Mouse (Mus musculus): ENCODE results near the gene Lrch1. TPM values are rescaled to one million over a fixed set of nuclear protein-coding genes. Genes with fewer than 3 reads are reported as not detected.
A peak's percentile ranks its signal among the peaks of the same experiment; 100 is the strongest.

Lrch1 gene
- polyA plus RNA-seq, 1 experiment from 2014 or later, result 20.8 TPM

DNA sequence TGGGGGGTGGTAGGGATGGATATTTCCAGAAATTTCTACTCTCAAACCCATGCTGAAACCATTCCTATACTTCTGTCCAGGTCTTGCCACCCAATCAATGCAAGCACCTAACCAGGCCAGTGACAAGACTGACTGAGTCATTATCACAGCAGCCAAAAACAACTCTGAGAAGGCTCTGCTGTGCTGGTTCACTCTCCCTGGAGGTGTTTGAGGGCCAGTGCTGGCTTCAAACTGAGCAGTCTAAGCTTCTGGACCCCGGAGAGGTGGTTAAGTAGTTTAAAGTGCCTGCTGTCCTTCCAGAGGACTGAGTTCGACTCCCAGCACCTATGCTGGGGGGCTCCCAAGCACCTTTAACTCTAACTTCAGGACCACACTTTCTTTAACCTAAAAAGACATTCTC, 107.3 kb downstream of the Lrch1 start:
- Histone ChIP-seq H3K9ac (no peak overlapping the region), H3K9me3 (replicated peaks) (no peaks in the 10 kb centered on the region), H3K4me3 (replicated peaks) (no peak overlapping the region), H3K27me3 (no peaks in the 10 kb centered on the region), H3K4me1 (peaks cover 16% of the 10 kb centered on the region), H3K36me3 (no peaks in the 10 kb centered on the region), H3K27ac (peak overlapping the region; percentile 22; the same call in 1 of the 2 replicates), H3K4me2 (no peak overlapping the region)
- ATAC-seq (replicated peaks; ENCODE audit: low FRiP score), result no peak
- 75% methylated on average over 2 of the region's 2 CpGs for WGBS

DNA sequence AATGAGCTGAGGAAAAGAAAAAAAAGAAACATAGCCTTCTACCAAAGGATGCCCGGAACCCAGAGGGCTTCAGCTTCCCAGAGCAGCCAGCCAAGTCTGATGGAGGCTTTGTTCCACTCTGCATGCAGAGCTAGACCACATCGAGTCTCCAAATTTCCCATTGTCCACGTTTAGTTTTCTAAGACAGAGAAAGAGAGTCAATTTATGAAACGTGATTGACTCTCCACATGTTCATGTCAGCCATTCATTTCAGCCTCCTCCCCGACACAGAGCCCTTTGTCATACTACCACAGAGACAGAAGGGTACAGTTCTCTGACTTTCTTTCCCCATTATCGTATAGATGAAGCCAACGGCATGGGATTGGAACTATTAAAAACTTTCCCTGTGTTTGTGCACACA, 108.9 kb downstream of the Lrch1 start:
- Histone ChIP-seq H3K4me3 (replicated peaks) (no peak overlapping the region), H3K27me3 (no peaks in the 10 kb centered on the region), H3K4me1 (peaks cover 18% of the 10 kb centered on the region), H3K9ac (no peak overlapping the region), H3K36me3 (peaks cover 2% of the 10 kb centered on the region; the same call in 1 of the 2 replicates), H3K27ac (no peak overlapping the region), H3K4me2 (no peak overlapping the region), H3K9me3 (replicated peaks) (no peaks in the 10 kb centered on the region)
- WGBS, result 90% methylated on average over 7 of the region's 7 CpGs
- no peak for ATAC-seq (replicated peaks; ENCODE audit: low FRiP score)

DNA sequence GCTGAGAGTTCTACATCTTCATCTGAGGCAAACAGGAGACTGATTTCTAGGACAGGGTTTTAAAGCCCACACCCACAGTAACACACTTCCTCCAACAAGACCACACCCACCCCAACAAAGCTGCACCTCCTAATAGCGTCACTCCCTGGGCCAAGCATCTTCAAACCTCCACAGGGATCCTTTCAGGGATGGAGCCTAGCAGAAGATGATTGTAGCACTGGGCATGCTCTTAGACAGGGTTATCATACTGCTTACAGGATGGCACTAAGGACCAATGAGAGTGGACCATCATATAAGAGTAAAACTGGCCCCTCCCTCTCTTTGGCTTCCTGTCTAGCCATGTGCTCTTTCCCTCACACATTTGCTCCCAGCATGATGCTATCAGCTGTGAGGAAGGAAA, 112.7 kb downstream of the Lrch1 start:
- Histone ChIP-seq H3K9me3 (replicated peaks) (no peaks in the 10 kb centered on the region), H3K4me2 (no peak overlapping the region), H3K4me1 (peaks cover 34% of the 10 kb centered on the region), H3K9ac (no peak overlapping the region), H3K27ac (no peak overlapping the region), H3K4me3 (replicated peaks) (no peak overlapping the region), H3K36me3 (peaks cover 2% of the 10 kb centered on the region; the same call in 1 of the 2 replicates), H3K27me3 (no peaks in the 10 kb centered on the region)
- WGBS, result 68% methylated on average over 1 of the region's 1 CpGs
- ATAC-seq (replicated peaks; ENCODE audit: low FRiP score), result no peak

DNA sequence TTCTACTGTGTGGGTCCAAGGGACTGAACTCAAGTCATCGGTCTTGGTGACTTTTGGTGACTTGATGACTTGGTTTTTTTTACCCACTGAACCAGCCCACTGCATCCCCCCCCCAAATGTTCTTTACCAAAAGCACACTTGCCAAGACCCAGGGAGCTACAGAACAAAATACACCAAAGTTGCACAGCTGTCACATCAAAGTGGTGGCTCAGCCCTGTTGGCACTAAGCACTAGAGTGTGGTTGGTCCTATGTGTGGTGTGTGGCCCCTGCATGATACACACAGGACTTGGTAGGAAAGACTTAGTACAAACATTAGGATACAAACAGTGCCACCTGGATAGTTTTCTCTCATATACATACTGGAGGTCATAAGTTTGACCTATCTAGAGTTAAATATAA, 113.5 kb downstream of the Lrch1 start:
- H3K36me3 ChIP-seq, result peaks cover 2% of the 10 kb centered on the region; the same call in 1 of the 2 replicates
- H3K9me3 ChIP-seq (replicated peaks), result no peaks in the 10 kb centered on the region
- H3K27ac ChIP-seq, result no peak overlapping the region
- ATAC-seq (replicated peaks; ENCODE audit: low FRiP score), result no peak
- no peak overlapping the region for H3K4me3 ChIP-seq (replicated peaks)
- 93% methylated on average over 1 of the region's 1 CpGs for WGBS
- peaks cover 34% of the 10 kb centered on the region for H3K4me1 ChIP-seq
- H3K27me3 ChIP-seq, result no peaks in the 10 kb centered on the region
- no peak overlapping the region for H3K9ac ChIP-seq
- H3K4me2 ChIP-seq, result no peak overlapping the region

DNA sequence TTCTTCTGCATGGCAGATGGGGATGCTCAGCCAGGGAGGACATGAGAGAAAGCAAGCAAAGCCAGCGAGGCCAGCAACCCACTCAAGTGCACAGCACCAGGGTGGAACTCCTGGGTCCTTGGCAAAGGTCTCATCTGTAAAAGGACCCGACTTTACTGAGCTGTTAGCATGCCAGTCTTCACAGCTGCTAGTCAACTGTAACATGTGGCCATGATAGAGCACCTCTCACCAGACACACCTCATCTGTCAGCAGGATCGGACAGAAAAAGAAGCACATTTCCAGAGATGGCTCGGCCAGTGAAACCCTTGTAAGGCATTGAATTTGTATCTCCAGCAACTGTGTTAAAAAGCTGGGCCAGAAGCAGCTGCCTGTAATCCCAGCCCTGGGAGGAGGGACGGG, 116.0 kb downstream of the Lrch1 start:
- ATAC-seq (replicated peaks; ENCODE audit: low FRiP score), result peak; percentile 59; the same call in 1 of the 2 replicates
- peaks cover 34% of the 10 kb centered on the region for H3K4me1 ChIP-seq
- no peak overlapping the region for H3K4me2 ChIP-seq
- no peak overlapping the region for H3K9ac ChIP-seq
- H3K27me3 ChIP-seq, result no peaks in the 10 kb centered on the region
- 49% methylated on average over 5 of the region's 5 CpGs for WGBS
- peak overlapping the region; percentile 54 for H3K27ac ChIP-seq
- H3K9me3 ChIP-seq (replicated peaks), result no peaks in the 10 kb centered on the region
- no peak overlapping the region for H3K4me3 ChIP-seq (replicated peaks)
- peaks cover 2% of the 10 kb centered on the region; the same call in 1 of the 2 replicates for H3K36me3 ChIP-seq

DNA sequence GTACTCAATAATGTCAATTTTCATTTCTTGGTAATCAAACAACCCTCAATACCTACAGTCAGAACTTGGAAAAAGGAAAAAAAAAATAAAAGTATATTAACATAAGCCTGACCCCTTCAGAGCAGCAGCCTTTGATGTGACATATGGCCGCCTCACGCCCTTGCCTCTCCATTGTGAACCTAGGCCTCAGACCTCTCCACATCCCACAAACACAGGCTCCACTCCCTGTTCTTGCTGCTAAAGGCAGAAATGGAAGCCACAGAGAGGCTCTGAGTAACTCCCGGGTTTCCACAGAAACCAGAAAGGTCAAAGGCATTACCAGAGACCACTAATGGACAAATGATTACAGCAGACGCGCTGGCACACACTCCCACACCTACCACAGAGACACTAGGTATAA, 116.6 kb downstream of the Lrch1 start:
- Histone ChIP-seq H3K27ac (peak overlapping the region; percentile 54), H3K4me3 (replicated peaks) (no peak overlapping the region), H3K9ac (no peak overlapping the region), H3K4me1 (peaks cover 34% of the 10 kb centered on the region), H3K36me3 (peaks cover 2% of the 10 kb centered on the region; the same call in 1 of the 2 replicates), H3K4me2 (no peak overlapping the region), H3K9me3 (replicated peaks) (no peaks in the 10 kb centered on the region), H3K27me3 (no peaks in the 10 kb centered on the region)
- WGBS, result 36% methylated on average over 5 of the region's 5 CpGs
- no peak; the same call in 1 of the 2 replicates for ATAC-seq (replicated peaks; ENCODE audit: low FRiP score)

DNA sequence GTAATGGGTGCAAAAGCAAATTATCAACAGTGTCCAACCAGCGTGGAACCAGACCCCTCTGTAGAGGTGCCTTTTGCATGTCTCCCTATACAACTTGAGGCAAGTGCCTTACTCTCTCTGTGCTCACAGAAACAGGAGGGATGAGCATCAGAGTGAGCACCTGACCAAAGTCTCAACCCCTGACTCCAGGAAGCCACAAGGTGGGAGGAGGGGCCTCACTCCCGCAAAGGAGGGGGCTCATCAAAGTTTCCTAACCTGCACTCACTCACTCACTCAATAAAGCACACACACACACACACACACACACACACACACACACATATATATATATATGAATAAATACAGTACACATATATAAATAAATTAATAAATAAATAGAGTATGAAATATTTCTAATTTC, 117.1 kb downstream of the Lrch1 start:
- WGBS, result 71% methylated on average over 2 of the region's 2 CpGs

DNA sequence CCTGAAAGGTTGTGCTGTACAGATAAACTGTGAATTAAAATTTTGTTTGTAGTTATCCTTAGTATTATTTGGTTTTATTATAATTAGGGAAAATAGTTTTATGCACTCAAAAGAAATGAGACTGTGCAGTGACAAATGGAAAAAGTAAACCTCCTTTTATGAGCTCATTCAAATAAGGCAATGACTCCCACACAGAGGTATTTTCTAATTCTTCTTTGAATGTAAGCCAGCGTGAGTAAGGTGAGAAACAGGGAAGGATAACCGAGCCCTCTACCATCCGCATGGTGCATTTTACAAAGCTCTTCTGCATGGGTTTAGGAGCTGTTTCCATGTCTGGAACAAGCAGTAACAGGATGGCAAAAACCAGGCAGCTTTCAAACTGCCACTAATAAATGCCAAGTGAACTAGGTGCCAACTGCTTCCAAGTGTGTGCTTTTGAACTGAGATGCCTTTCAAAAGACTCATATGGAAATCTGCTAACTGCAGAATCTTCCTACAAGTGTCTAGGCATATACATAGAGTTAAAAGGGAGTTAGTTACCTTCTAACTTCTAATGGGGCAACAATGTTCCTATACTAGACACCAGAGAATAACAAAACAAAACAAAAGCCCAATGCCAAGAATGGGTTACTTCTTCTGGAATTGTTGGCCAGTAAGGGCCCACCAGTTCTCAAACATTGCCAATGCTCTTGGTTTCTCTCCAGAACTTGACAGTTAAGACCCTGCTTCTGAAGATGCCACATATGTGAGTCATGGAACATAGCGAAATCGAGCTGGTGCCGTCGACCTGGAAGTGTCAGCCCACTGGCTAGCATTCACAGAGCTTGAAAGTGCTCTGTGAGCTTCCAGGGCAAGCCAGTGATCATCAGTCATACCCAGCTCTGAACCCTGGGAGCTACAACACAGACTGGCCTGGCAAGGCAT, 124.7 kb downstream of the Lrch1 start:
- no peak overlapping the region for H3K27ac ChIP-seq
- H3K4me2 ChIP-seq, result no peak overlapping the region
- H3K9me3 ChIP-seq (replicated peaks), result no peaks in the 10 kb centered on the region; the same call in 1 of the 2 replicates
- peaks cover 16% of the 10 kb centered on the region for H3K4me1 ChIP-seq
- H3K36me3 ChIP-seq, result peaks cover 25% of the 10 kb centered on the region
- no peaks in the 10 kb centered on the region for H3K27me3 ChIP-seq
- H3K9ac ChIP-seq, result no peak overlapping the region
- WGBS, result 80% methylated on average over 7 of the region's 7 CpGs
- no peak for ATAC-seq (replicated peaks; ENCODE audit: low FRiP score)
- no peak overlapping the region for H3K4me3 ChIP-seq (replicated peaks)

More for the DNA sequence above, 117.1 kb downstream of the Lrch1 start:
- no peak for ATAC-seq (replicated peaks; ENCODE audit: low FRiP score)
- Histone ChIP-seq H3K9me3 (replicated peaks) (no peaks in the 10 kb centered on the region), H3K4me2 (no peak overlapping the region), H3K9ac (no peak overlapping the region), H3K27me3 (no peaks in the 10 kb centered on the region), H3K27ac (no peak overlapping the region), H3K4me1 (peaks cover 33% of the 10 kb centered on the region), H3K36me3 (peaks cover 4% of the 10 kb centered on the region), H3K4me3 (replicated peaks) (no peak overlapping the region)

DNA sequence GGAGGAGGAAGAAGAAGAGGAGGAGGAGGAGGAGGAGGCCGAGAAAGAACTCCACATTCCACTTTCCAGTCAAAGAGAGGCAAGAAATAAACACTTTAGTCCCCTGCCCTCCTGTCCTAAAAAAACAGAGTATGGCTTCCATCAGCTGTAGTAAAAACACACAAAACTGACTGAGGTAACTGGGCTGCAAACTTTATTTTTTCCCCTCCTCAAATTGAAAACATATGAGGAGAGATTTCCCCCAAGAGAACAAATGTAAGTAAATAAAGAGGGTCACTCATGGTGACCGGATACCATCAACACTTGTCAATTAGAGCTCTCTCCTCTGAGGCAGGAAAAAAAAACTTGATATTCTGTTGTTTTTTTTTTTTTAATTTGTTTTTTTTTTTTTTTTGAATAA, 125.6 kb downstream of the Lrch1 start:
- Histone ChIP-seq H3K4me2 (no peak overlapping the region), H3K9ac (no peak overlapping the region), H3K4me1 (peaks cover 16% of the 10 kb centered on the region), H3K4me3 (replicated peaks) (no peak overlapping the region), H3K27me3 (no peaks in the 10 kb centered on the region), H3K9me3 (replicated peaks) (no peaks in the 10 kb centered on the region; the same call in 1 of the 2 replicates), H3K36me3 (peaks cover 27% of the 10 kb centered on the region), H3K27ac (no peak overlapping the region)
- WGBS, result 29% methylated on average over 2 of the region's 2 CpGs
- no peak for ATAC-seq (replicated peaks; ENCODE audit: low FRiP score)

DNA sequence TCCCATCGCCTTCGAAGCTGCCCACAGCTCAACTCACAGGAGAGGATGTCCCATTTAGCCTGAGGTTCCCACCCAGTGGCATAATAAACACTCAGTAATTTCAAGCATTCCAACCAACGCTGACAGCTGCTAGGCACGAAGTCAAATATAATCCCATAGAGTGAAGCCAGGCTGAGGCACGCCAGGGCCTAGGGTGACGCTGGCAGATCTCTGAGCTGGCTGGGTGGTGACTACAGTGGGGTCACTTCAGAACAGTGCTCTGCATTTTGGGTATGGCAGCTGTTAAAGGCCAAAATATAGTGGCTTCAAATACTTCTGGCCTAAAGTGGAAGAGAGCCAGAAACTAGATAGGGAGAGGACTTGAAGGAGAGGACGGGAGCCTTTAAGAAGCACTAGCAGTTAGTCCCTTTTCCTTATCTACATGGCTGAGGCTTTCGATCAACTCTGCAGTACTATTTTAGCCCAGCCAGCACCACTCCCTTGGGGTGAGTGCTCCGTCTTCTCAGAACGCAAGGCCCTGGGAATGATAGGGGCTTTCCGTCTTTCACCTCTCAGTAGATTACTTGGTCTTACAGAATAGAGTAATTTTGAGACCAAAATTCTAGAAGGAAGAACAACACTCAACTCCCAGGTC, 127.4 kb downstream of the Lrch1 start:
- H3K27me3 ChIP-seq, result no peaks in the 10 kb centered on the region
- no peak overlapping the region for H3K4me2 ChIP-seq
- H3K27ac ChIP-seq, result no peak overlapping the region
- no peak for ATAC-seq (replicated peaks; ENCODE audit: low FRiP score)
- peaks cover 16% of the 10 kb centered on the region for H3K4me1 ChIP-seq
- no peak overlapping the region for H3K4me3 ChIP-seq (replicated peaks)
- no peak overlapping the region for H3K9ac ChIP-seq
- no peaks in the 10 kb centered on the region; the same call in 1 of the 2 replicates for H3K9me3 ChIP-seq (replicated peaks)
- H3K36me3 ChIP-seq, result peaks cover 35% of the 10 kb centered on the region
- WGBS, result 79% methylated on average over 11 of the region's 11 CpGs

DNA sequence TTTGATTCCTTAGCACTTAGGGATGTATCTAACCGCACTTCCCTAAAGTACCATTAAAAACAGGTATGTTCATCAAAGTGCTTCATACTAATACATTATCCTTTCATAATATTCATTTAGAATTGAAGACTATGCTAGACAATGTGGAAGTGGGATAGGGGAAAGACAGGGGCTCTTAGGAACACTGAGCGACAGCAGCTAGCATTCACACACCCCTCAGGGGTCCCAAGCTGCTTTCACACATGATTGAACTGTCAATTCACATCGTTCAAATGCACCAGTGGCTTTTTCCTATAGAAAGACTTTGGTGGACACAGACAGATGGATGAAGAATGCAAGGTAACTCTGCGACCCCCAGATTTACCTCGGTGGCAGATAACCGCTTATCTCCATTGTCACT, 131.0 kb downstream of the Lrch1 start:
- Histone ChIP-seq H3K4me2 (no peak overlapping the region), H3K4me1 (peaks cover 28% of the 10 kb centered on the region)
- 84% methylated on average over 6 of the region's 6 CpGs for WGBS

More for the DNA sequence above, 131.0 kb downstream of the Lrch1 start:
- H3K4me3 ChIP-seq (replicated peaks), result no peak overlapping the region
- no peak overlapping the region for H3K9ac ChIP-seq
- peaks cover 46% of the 10 kb centered on the region for H3K36me3 ChIP-seq
- H3K27ac ChIP-seq, result no peak overlapping the region
- H3K27me3 ChIP-seq, result no peaks in the 10 kb centered on the region
- ATAC-seq (replicated peaks; ENCODE audit: low FRiP score), result no peak
- H3K9me3 ChIP-seq (replicated peaks), result no peaks in the 10 kb centered on the region
